Mouse (Mus musculus): ENCODE data around the gene Pou2f3.

GRCm38 (mm10) chr9:43074611-43075010 lies 135.6 kb downstream of the Pou2f3 start:
- no peak for TF ChIP-seq CTCF (IDR thresholded peaks at IDR 0.05; ENCODE audit: control insufficient read depth, insufficient read depth, low read length)
- TF ChIP-seq POLR2A (IDR thresholded peaks at IDR 0.05; ENCODE audit: borderline replicate concordance, control insufficient read depth, low read depth, low read length) = no peak

Data from bone marrow, adult 2 months (tissue).